Comparison of ENCODE assay signal across 9 mouse cellular contexts in the genomic region with DNA sequence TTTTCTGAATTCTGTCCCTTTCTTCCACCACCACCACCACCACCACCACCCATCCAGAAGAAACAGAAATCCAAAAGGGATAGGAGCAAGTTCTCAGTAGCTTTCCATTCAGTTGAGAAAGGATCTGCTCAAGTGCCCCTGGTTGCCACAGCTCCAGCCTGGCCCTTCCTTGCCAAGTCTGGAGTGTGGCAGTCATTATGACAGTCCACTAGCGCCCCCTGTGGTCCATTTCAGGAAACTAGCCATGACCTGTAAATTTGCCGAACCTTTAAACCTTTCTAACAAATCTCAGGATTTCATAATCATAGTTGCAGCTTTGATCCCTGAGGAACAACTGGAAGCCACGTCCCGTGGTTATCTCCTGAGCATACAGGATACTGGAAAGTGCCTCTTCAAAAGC.
DNase-seq lines count a peak whose midpoint lies in the region; ATAC-seq and TF ChIP-seq lines count a peak whose summit lies in the region.
"Had no signal": no experiment of that assay in that cellular context is flagged by ENCODE, and none has a peak within 500 bp of the region (broad histone marks: within the 10 kb centered on the region; RNA-seq: fewer than 3 reads in every experiment).

No protein-coding gene starts in this region.

- H3K4me2 ChIP-seq in embryonic facial prominence, embryonic 11.5 days (ENCODE audit: low read depth, low read length) = no peak overlapping the region
- H3K4me2 ChIP-seq: limb, embryonic 13.5 days had no signal

- H3K9ac ChIP-seq in embryonic facial prominence, embryonic 11.5 days (replicated peaks; ENCODE audit: low read length) = no peak overlapping the region
- H3K9ac ChIP-seq: limb, embryonic 13.5 days had no signal

- H3K4me3 ChIP-seq in E14TG2a.4 (replicated peaks; ENCODE audit: low read length) = no peak overlapping the region
- no peak overlapping the region for H3K4me3 ChIP-seq in embryonic facial prominence, embryonic 11.5 days (ENCODE audit: low read depth, low read length)
- H3K4me3 ChIP-seq in lung, adult 2 months (replicated peaks; ENCODE audit: extremely low read depth, low read depth, low read length) = no peak overlapping the region
- H3K4me3 ChIP-seq: limb, embryonic 13.5 days had no signal

- intact Hi-C loops in heart, postnatal 14 days (cut with DNase I) = loop anchor here (5.0 kb wide), 2 partner anchors 652 to 707 kb away; no protein-coding TSS in a partner anchor

- peak; percentile 86 to 87 for DNase-seq in adrenal gland, postnatal 36 days
- DNase-seq in embryonic facial prominence, embryonic 11.5 days (ENCODE audit: low spot score) = peak; percentile 89
- DNase-seq in heart, postnatal 14 days = peak; percentile 80 to 83
- peak; percentile 85 for DNase-seq in kidney, postnatal 4 days
- DNase-seq in lung, adult 2 months = peak; percentile 78
- DNase-seq in ovary, postnatal 14 days (ENCODE audit: low spot score) = peak; percentile 73
- peak; percentile 41 to 48 for DNase-seq in thymus, postnatal 36 days

- no peak for TF ChIP-seq POLR2A in lung, adult 2 months (IDR thresholded peaks at IDR 0.05; ENCODE audit: borderline replicate concordance, extremely low read depth, low read depth, low read length)

- WGBS in embryonic facial prominence, embryonic 11.5 days = 8% methylated on average over 4 of the region's 4 CpGs
- 2% methylated on average over 4 of the region's 4 CpGs for WGBS in lung, adult 2 months

- peaks cover 7% of the 10 kb centered on the region for H3K9me3 ChIP-seq in E14TG2a.4 (ENCODE audit: low read length)
- no peaks in the 10 kb centered on the region for H3K9me3 ChIP-seq in embryonic facial prominence, embryonic 11.5 days (replicated peaks; ENCODE audit: control insufficient read depth, low read length)

- H3K27me3 ChIP-seq in E14TG2a.4 (ENCODE audit: insufficient read depth, low read length) = no peaks in the 10 kb centered on the region
- no peaks in the 10 kb centered on the region for H3K27me3 ChIP-seq in embryonic facial prominence, embryonic 11.5 days (ENCODE audit: control insufficient read depth, insufficient read depth, low read length)
- H3K27me3 ChIP-seq: limb, embryonic 13.5 days had no signal

- ATAC-seq in embryonic facial prominence, embryonic 11.5 days (replicated peaks; ENCODE audit: insufficient number of reproducible peaks, low FRiP score, low TSS enrichment, low read depth) = peak; percentile 65

- H3K36me3 ChIP-seq in E14TG2a.4 (ENCODE audit: insufficient read depth, low read length) = no peaks in the 10 kb centered on the region
- no peaks in the 10 kb centered on the region for H3K36me3 ChIP-seq in embryonic facial prominence, embryonic 11.5 days (replicated peaks; ENCODE audit: control insufficient read depth, insufficient read depth, low read depth, low read length)
- H3K36me3 ChIP-seq: limb, embryonic 13.5 days had no signal

- no peak overlapping the region for H3K27ac ChIP-seq in embryonic facial prominence, embryonic 11.5 days (replicated peaks; ENCODE audit: low read depth, low read length)
- H3K27ac ChIP-seq: limb, embryonic 13.5 days had no signal

- no peaks in the 10 kb centered on the region for H3K4me1 ChIP-seq in E14TG2a.4 (replicated peaks; ENCODE audit: low read depth, low read length)
- H3K4me1 ChIP-seq in embryonic facial prominence, embryonic 11.5 days (ENCODE audit: control insufficient read depth, insufficient read depth, low read length) = no peaks in the 10 kb centered on the region; the same call in 1 of the 2 replicates
- H3K4me1 ChIP-seq in lung, adult 2 months (ENCODE audit: control insufficient read depth, insufficient read depth, low read length) = no peaks in the 10 kb centered on the region

- TF ChIP-seq CTCF in E14TG2a.4 (conservative IDR thresholded peaks at IDR 0.05; ENCODE audit: low read length) = peak; percentile 76
- TF ChIP-seq CTCF in lung, adult 2 months (IDR thresholded peaks at IDR 0.05; ENCODE audit: insufficient read depth, low read length) = peak; percentile 72
